Comparison of ENCODE assay signal across 10 mouse cellular contexts in genomic region chr6:94697423-94697822, GRCm38 (mm10). TPM values are rescaled to one million over a fixed set of nuclear protein-coding genes. Genes with fewer than 3 reads are reported as not detected.
A peak's percentile ranks its signal among the peaks of the same experiment; 100 is the strongest.
DNase-seq lines count a peak whose midpoint lies in the region; ATAC-seq and TF ChIP-seq lines count a peak whose summit lies in the region.
"Had no signal": no experiment of that assay in that cellular context is flagged by ENCODE, and none has a peak within 500 bp of the region (broad histone marks: within the 10 kb centered on the region; RNA-seq: fewer than 3 reads in every experiment).

No protein-coding gene starts in this region.

- H3K9me3 ChIP-seq in forebrain, embryonic 10.5 days = no peaks in the 10 kb centered on the region
- no peaks in the 10 kb centered on the region for H3K9me3 ChIP-seq in forebrain, embryonic 16.5 days (ENCODE audit: control insufficient read depth, low read length)
- H3K9me3 ChIP-seq in lung, postnatal 0 days (ENCODE audit: low read length) = no peaks in the 10 kb centered on the region
- H3K9me3 ChIP-seq in limb, embryonic 15.5 days = no peaks in the 10 kb centered on the region

- TF ChIP-seq CTCF in lung, postnatal 0 days (IDR thresholded peaks at IDR 0.05) = no peak

- no peak for ATAC-seq in forebrain, embryonic 16.5 days
- no peak for ATAC-seq in lung, postnatal 0 days
- no peak for ATAC-seq in limb, embryonic 15.5 days (ENCODE audit: insufficient number of reproducible peaks, low FRiP score, low TSS enrichment, low read depth)
- no peak for ATAC-seq in monocyte, adult 5-6 weeks (replicated peaks; ENCODE audit: insufficient number of reproducible peaks, low FRiP score, low TSS enrichment, poor library complexity, severe bottlenecking)

- WGBS in forebrain, embryonic 10.5 days = 70% methylated on average over 1 of the region's 1 CpGs
- 39% methylated on average over 1 of the region's 1 CpGs for WGBS in forebrain, embryonic 16.5 days
- WGBS in lung, postnatal 0 days = 58% methylated on average over 1 of the region's 1 CpGs
- WGBS in limb, embryonic 15.5 days = 47% methylated on average over 1 of the region's 1 CpGs

- H3K27ac ChIP-seq in forebrain, embryonic 10.5 days = no peak overlapping the region
- H3K27ac ChIP-seq in forebrain, embryonic 16.5 days (ENCODE audit: low read length) = no peak overlapping the region
- H3K27ac ChIP-seq in lung, postnatal 0 days (ENCODE audit: low read length) = no peak overlapping the region
- no peak overlapping the region; the same call in 1 of the 2 replicates for H3K27ac ChIP-seq in limb, embryonic 15.5 days

- H3K9ac ChIP-seq in forebrain, embryonic 16.5 days (replicated peaks; ENCODE audit: low read depth, low read length) = no peak overlapping the region
- no peak overlapping the region for H3K9ac ChIP-seq in lung, postnatal 0 days (replicated peaks; ENCODE audit: low read depth)
- no peak overlapping the region for H3K9ac ChIP-seq in limb, embryonic 15.5 days

- H3K27me3 ChIP-seq in forebrain, embryonic 10.5 days (ENCODE audit: poor library complexity, severe bottlenecking) = 0 out of 2 replicates have a peak, but pooled peaks cover 7% of the 10 kb centered on the region
- no peaks in the 10 kb centered on the region; the same call in 1 of the 2 replicates for H3K27me3 ChIP-seq in forebrain, embryonic 16.5 days (replicated peaks; ENCODE audit: control insufficient read depth, insufficient read depth, low read length)
- no peaks in the 10 kb centered on the region for H3K27me3 ChIP-seq in lung, postnatal 0 days (replicated peaks; ENCODE audit: insufficient read depth, low read length)
- no peaks in the 10 kb centered on the region for H3K27me3 ChIP-seq in limb, embryonic 15.5 days

- H3K4me2 ChIP-seq in forebrain, embryonic 16.5 days (ENCODE audit: low read length) = no peak overlapping the region; the same call in 1 of the 2 replicates
- peak overlapping the region; percentile 93 for H3K4me2 ChIP-seq in lung, postnatal 0 days (replicated peaks; ENCODE audit: low read depth, low read length)
- peak overlapping the region; percentile 83 for H3K4me2 ChIP-seq in limb, embryonic 15.5 days

- peaks cover 98% of the 10 kb centered on the region for H3K4me1 ChIP-seq in forebrain, embryonic 10.5 days
- H3K4me1 ChIP-seq in forebrain, embryonic 16.5 days (replicated peaks; ENCODE audit: control insufficient read depth, insufficient read depth, low read length) = peaks cover 22% of the 10 kb centered on the region
- peaks cover 4% of the 10 kb centered on the region; the same call in 1 of the 2 replicates for H3K4me1 ChIP-seq in lung, postnatal 0 days (ENCODE audit: insufficient read depth, low read depth, low read length)
- H3K4me1 ChIP-seq in limb, embryonic 15.5 days = peaks cover 61% of the 10 kb centered on the region

- H3K4me3 ChIP-seq in forebrain, embryonic 10.5 days = peak overlapping the region; percentile 98
- no peak overlapping the region for H3K4me3 ChIP-seq in forebrain, embryonic 16.5 days (replicated peaks; ENCODE audit: low read length)
- peak overlapping the region; percentile 70; the same call in 1 of the 2 replicates for H3K4me3 ChIP-seq in lung, postnatal 0 days (ENCODE audit: low read depth, low read length)
- peak overlapping the region; percentile 90 for H3K4me3 ChIP-seq in limb, embryonic 15.5 days

- no peak for DNase-seq in forebrain, embryonic 10.5 days (ENCODE audit: extremely low spot score, low spot score)
- no peak for DNase-seq in lung, postnatal 0 days (ENCODE audit: low spot score)
- DNase-seq in lung, postnatal 10 days = no peak
- no peak for DNase-seq in right cerebral cortex, adult 18-20 months
- no peak for DNase-seq in gastrocnemius, adult 8-10 months (ENCODE audit: low spot score in 2 of 2)
- DNase-seq: adrenal gland, adult 8-10 months; kidney, adult 18-20 months had no signal

- no peak for TF ChIP-seq EP300 in lung, postnatal 0 days (IDR thresholded peaks at IDR 0.05)

- H3K36me3 ChIP-seq in forebrain, embryonic 10.5 days (replicated peaks) = 0 out of 2 replicates have a peak, but pooled peaks cover 3% of the 10 kb centered on the region
- no peaks in the 10 kb centered on the region for H3K36me3 ChIP-seq in forebrain, embryonic 16.5 days (ENCODE audit: control insufficient read depth, insufficient read depth)
- no peaks in the 10 kb centered on the region for H3K36me3 ChIP-seq in lung, postnatal 0 days (ENCODE audit: insufficient read depth, low read length)
- H3K36me3 ChIP-seq in limb, embryonic 15.5 days = no peaks in the 10 kb centered on the region

RNA-seq across cellular contexts. Expression of gene Lrig1, which starts 2.5 kb away (rescaled TPM):
- polyA plus RNA-seq in forebrain, embryonic 10.5 days (2016; fragmentation: Nextera tagmentation; extraction: Ambion mirVana) = 18.8 and 20.6 TPM in 2 replicates
- 7.1 and 8.3 TPM in 2 replicates for polyA plus RNA-seq in forebrain, embryonic 16.5 days (2015; fragmentation: Nextera tagmentation; extraction: Ambion mirVana)
- polyA plus RNA-seq in lung, postnatal 0 days (2015; fragmentation: Nextera tagmentation; extraction: Ambion mirVana) = 8.1 and 9.2 TPM in 2 replicates
- polyA plus RNA-seq in limb, embryonic 15.5 days (2015; fragmentation: Nextera tagmentation; extraction: Ambion mirVana) = 22.3 and 22.5 TPM in 2 replicates
- 10 to 100 TPM; 43.8 to 49.3 (median 48.3) TPM for total RNA-seq in gastrocnemius, adult 8-10 months (2022)
- total RNA-seq in monocyte, adult 5-6 weeks (2017) = 1.5 to 4.0 TPM (median 2.8 TPM) in 3 replicates
